Mouse (Mus musculus): ENCODE data around the gene Baat. TPM values are rescaled to one million over a fixed set of nuclear protein-coding genes. Genes with fewer than 3 reads are reported as not detected.

Baat gene
- polyA plus RNA-seq (2014; fragmentation: Illumina TruSeq; extraction: RNeasy Lipid Tissue Mini Kit (QIAGEN cat#74804); ENCODE audit: low read depth, low replicate concordance), result 1.9 TPM

DNA sequence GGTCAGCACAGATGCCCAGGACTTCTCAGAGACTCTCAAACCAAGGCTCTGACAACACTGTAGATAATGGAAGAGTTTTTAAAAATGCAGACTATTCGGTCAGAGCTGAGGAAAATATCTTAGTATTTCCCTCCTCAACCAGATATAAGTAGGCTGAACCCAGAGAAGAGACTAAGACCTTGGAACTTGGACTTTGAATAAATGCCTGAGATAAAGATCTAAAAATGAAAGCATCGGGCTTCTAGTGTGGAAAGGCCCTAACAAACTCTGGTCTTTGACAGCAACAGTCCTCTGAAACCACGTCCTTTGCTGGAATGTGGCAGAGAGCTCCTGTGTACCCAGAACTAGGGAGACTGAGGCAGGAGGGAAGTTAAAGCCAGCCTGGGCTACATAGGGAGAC is at the start of gene Baat:
Gene Baat, minus strand, starts transcription at position 172 of the 400 bp plus-strand sequence.

DNA sequence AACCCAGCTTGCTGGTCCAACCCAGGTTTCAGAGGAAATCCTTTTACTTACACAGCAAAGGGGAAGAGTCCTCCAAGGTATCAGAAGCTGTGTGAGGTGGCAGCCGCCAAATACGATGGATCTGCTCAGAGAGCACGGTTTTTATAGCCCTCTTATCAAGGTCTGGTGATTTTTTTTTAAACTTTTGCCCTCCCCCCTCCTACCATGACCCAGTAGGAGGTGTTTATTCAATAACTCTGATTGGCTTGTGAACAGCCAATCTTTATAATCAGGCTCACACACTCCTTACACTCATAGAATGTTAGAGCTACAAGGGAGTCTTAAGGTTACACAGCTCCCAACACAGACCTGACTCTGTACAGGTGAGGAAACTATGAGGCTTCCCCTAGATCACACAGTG is 43.0 kb upstream of the Baat start, which contains the start of gene Aldob:
Gene Aldob, minus strand, starts transcription at position 164 of the 400 bp plus-strand sequence.

GRCm38 (mm10) chr4:49520572-49521340 is 14.4 kb upstream of the Baat start, which contains the start of the genes Mrpl50 and Zfp189:
Gene Mrpl50, minus strand, starts transcription at chr4:49521093.
Gene Zfp189, plus strand, starts transcription at chr4:49521176.

GRCm38 (mm10) chr4:49473435-49474100 is 32.8 kb downstream of the Baat start, which contains the start of gene Acnat1:
Gene Acnat1, minus strand, starts transcription at chr4:49473912.

Other genes starting within 250 kb of the Baat start
- not detected for gene Acnat2, start 98.4 kb downstream of the Baat start, polyA plus RNA-seq (2014; fragmentation: Illumina TruSeq; extraction: RNeasy Lipid Tissue Mini Kit (QIAGEN cat#74804); ENCODE audit: low read depth, low replicate concordance)
- gene Acnat1, start 32.6 kb downstream of the Baat start, polyA plus RNA-seq (2014; fragmentation: Illumina TruSeq; extraction: RNeasy Lipid Tissue Mini Kit (QIAGEN cat#74804); ENCODE audit: low read depth, low replicate concordance), result 35.2 TPM
- 94.1 TPM for gene Mrpl50, start 14.5 kb upstream of the Baat start, polyA plus RNA-seq (2014; fragmentation: Illumina TruSeq; extraction: RNeasy Lipid Tissue Mini Kit (QIAGEN cat#74804); ENCODE audit: low read depth, low replicate concordance)
- 6.2 TPM for gene Zfp189, start 14.6 kb upstream of the Baat start, polyA plus RNA-seq (2014; fragmentation: Illumina TruSeq; extraction: RNeasy Lipid Tissue Mini Kit (QIAGEN cat#74804); ENCODE audit: low read depth, low replicate concordance)
- 159 TPM for gene Aldob, start 43.0 kb upstream of the Baat start, polyA plus RNA-seq (2014; fragmentation: Illumina TruSeq; extraction: RNeasy Lipid Tissue Mini Kit (QIAGEN cat#74804); ENCODE audit: low read depth, low replicate concordance)
- 12.2 TPM for gene Tmem246, start 91.3 kb upstream of the Baat start, polyA plus RNA-seq (2014; fragmentation: Illumina TruSeq; extraction: RNeasy Lipid Tissue Mini Kit (QIAGEN cat#74804); ENCODE audit: low read depth, low replicate concordance)
- gene Rnf20, start 125.4 kb upstream of the Baat start, polyA plus RNA-seq (2014; fragmentation: Illumina TruSeq; extraction: RNeasy Lipid Tissue Mini Kit (QIAGEN cat#74804); ENCODE audit: low read depth, low replicate concordance), result 78.3 TPM
- not detected for gene Ppp3r2, start 175.5 kb upstream of the Baat start, polyA plus RNA-seq (2014; fragmentation: Illumina TruSeq; extraction: RNeasy Lipid Tissue Mini Kit (QIAGEN cat#74804); ENCODE audit: low read depth, low replicate concordance)